In genomic region chr8:120724816-120725575, GRCm38 (mm10) we compare ENCODE assay signal across 12 mouse cellular contexts. TPM values are rescaled to one million over a fixed set of nuclear protein-coding genes. Genes with fewer than 3 reads are reported as not detected.
DNase-seq lines count a peak whose midpoint lies in the region; ATAC-seq and TF ChIP-seq lines count a peak whose summit lies in the region.
"Had no signal": no experiment of that assay in that cellular context is flagged by ENCODE, and none has a peak within 500 bp of the region (broad histone marks: within the 10 kb centered on the region; RNA-seq: fewer than 3 reads in every experiment).

No protein-coding gene starts in this region.

- H3K27ac ChIP-seq in embryonic facial prominence, embryonic 12.5 days: no peak overlapping the region
- no peak overlapping the region for H3K27ac ChIP-seq in embryonic facial prominence, embryonic 10.5 days (replicated peaks)
- H3K27ac ChIP-seq in thymus, adult 2 months (ENCODE audit: control insufficient read depth, insufficient read depth, low read length): peak overlapping the region; percentile 0; the same call in 1 of the 2 replicates
- H3K27ac ChIP-seq in hindbrain, embryonic 12.5 days: no peak overlapping the region
- H3K27ac ChIP-seq in hindbrain, embryonic 16.5 days (ENCODE audit: low read depth, low read length): no peak overlapping the region
- H3K27ac ChIP-seq in hindbrain, embryonic 10.5 days: no peak overlapping the region
- H3K27ac ChIP-seq: heart, embryonic 10.5 days; midbrain, embryonic 12.5 days had no signal

- WGBS in embryonic facial prominence, embryonic 12.5 days: 62% methylated on average over 17 of the region's 17 CpGs
- WGBS in embryonic facial prominence, embryonic 10.5 days: 76% methylated on average over 17 of the region's 17 CpGs
- 30% methylated on average over 17 of the region's 17 CpGs for WGBS in thymus, adult 2 months
- WGBS in hindbrain, embryonic 12.5 days: 79% methylated on average over 17 of the region's 17 CpGs
- 82% methylated on average over 17 of the region's 17 CpGs for WGBS in hindbrain, embryonic 16.5 days
- 79% methylated on average over 17 of the region's 17 CpGs for WGBS in hindbrain, embryonic 10.5 days

- no peak for DNase-seq in embryonic facial prominence, embryonic 10.5 days (ENCODE audit: low spot score)
- DNase-seq in thymus, adult 2 months: peak; percentile 47
- no peak for DNase-seq in hindbrain, embryonic 10.5 days (ENCODE audit: low spot score)
- DNase-seq: forebrain, postnatal 0 days had no signal

- H3K36me3 ChIP-seq in embryonic facial prominence, embryonic 12.5 days: no peaks in the 10 kb centered on the region
- no peaks in the 10 kb centered on the region for H3K36me3 ChIP-seq in embryonic facial prominence, embryonic 10.5 days (replicated peaks)
- H3K36me3 ChIP-seq in thymus, adult 2 months (ENCODE audit: control insufficient read depth, insufficient read depth, low read length): no peaks in the 10 kb centered on the region
- no peaks in the 10 kb centered on the region for H3K36me3 ChIP-seq in hindbrain, embryonic 12.5 days
- no peaks in the 10 kb centered on the region for H3K36me3 ChIP-seq in hindbrain, embryonic 16.5 days (ENCODE audit: control insufficient read depth, insufficient read depth, low read length)
- no peaks in the 10 kb centered on the region for H3K36me3 ChIP-seq in hindbrain, embryonic 10.5 days
- H3K36me3 ChIP-seq: heart, embryonic 10.5 days; midbrain, embryonic 12.5 days had no signal

- no peaks in the 10 kb centered on the region for H3K9me3 ChIP-seq in embryonic facial prominence, embryonic 12.5 days
- H3K9me3 ChIP-seq in embryonic facial prominence, embryonic 10.5 days: 0 out of 2 replicates have a peak, but pooled peaks cover 2% of the 10 kb centered on the region
- H3K9me3 ChIP-seq in hindbrain, embryonic 12.5 days (replicated peaks): no peaks in the 10 kb centered on the region
- no peaks in the 10 kb centered on the region for H3K9me3 ChIP-seq in hindbrain, embryonic 16.5 days (ENCODE audit: control insufficient read depth, low read length)
- peaks cover 7% of the 10 kb centered on the region; the same call in 1 of the 2 replicates for H3K9me3 ChIP-seq in hindbrain, embryonic 10.5 days
- H3K9me3 ChIP-seq: midbrain, embryonic 12.5 days had no signal

- H3K4me3 ChIP-seq in embryonic facial prominence, embryonic 12.5 days: no peak overlapping the region
- no peak overlapping the region for H3K4me3 ChIP-seq in embryonic facial prominence, embryonic 10.5 days
- no peak overlapping the region for H3K4me3 ChIP-seq in thymus, adult 2 months (ENCODE audit: control insufficient read depth, insufficient read depth, low read length)
- H3K4me3 ChIP-seq in hindbrain, embryonic 12.5 days: no peak overlapping the region
- no peak overlapping the region for H3K4me3 ChIP-seq in hindbrain, embryonic 16.5 days (ENCODE audit: low read length)
- H3K4me3 ChIP-seq in hindbrain, embryonic 10.5 days: no peak overlapping the region
- H3K4me3 ChIP-seq: heart, embryonic 10.5 days; midbrain, embryonic 12.5 days had no signal

- no peak for TF ChIP-seq POLR2A in thymus, adult 2 months (IDR thresholded peaks at IDR 0.05; ENCODE audit: control insufficient read depth, extremely low read depth, insufficient read depth, low read length, poor library complexity)

- TF ChIP-seq CTCF in thymus, adult 2 months (IDR thresholded peaks at IDR 0.05; ENCODE audit: borderline replicate concordance, control insufficient read depth, extremely low read depth, insufficient read depth, low read length, poor library complexity): no peak

- 0 out of 2 replicates have a peak, but pooled peaks cover 6% of the 10 kb centered on the region for H3K27me3 ChIP-seq in embryonic facial prominence, embryonic 12.5 days
- peaks cover 6% of the 10 kb centered on the region; the same call in 1 of the 2 replicates for H3K27me3 ChIP-seq in embryonic facial prominence, embryonic 10.5 days (replicated peaks; ENCODE audit: low read depth, poor library complexity, severe bottlenecking)
- no peaks in the 10 kb centered on the region for H3K27me3 ChIP-seq in thymus, adult 2 months (ENCODE audit: control insufficient read depth, insufficient read depth, low read length)
- no peaks in the 10 kb centered on the region for H3K27me3 ChIP-seq in hindbrain, embryonic 12.5 days
- H3K27me3 ChIP-seq in hindbrain, embryonic 16.5 days (replicated peaks; ENCODE audit: control insufficient read depth, insufficient read depth, low read length): no peaks in the 10 kb centered on the region
- H3K27me3 ChIP-seq in hindbrain, embryonic 10.5 days (ENCODE audit: insufficient read depth, poor library complexity, severe bottlenecking): peaks cover 6% of the 10 kb centered on the region
- H3K27me3 ChIP-seq: midbrain, embryonic 12.5 days had no signal

- no peak overlapping the region for H3K9ac ChIP-seq in embryonic facial prominence, embryonic 12.5 days
- no peak overlapping the region for H3K9ac ChIP-seq in hindbrain, embryonic 12.5 days
- no peak overlapping the region for H3K9ac ChIP-seq in hindbrain, embryonic 16.5 days (ENCODE audit: low read depth, low read length)
- H3K9ac ChIP-seq: forebrain, postnatal 0 days; midbrain, embryonic 12.5 days had no signal

- 0 out of 2 replicates have a peak, but pooled peaks have one; percentile 47 for ATAC-seq in embryonic facial prominence, embryonic 12.5 days (ENCODE audit: insufficient number of reproducible peaks, insufficient read depth, low FRiP score, low TSS enrichment)
- 0 out of 2 replicates have a peak, but pooled peaks have one; percentile 25 for ATAC-seq in common myeloid progenitor, adult 5-6 weeks (replicated peaks; ENCODE audit: low read depth, poor library complexity, severe bottlenecking)
- ATAC-seq in megakaryocyte, adult 5-6 weeks (ENCODE audit: poor library complexity, severe bottlenecking): peak; percentile 33; the same call in 1 of the 2 replicates
- ATAC-seq in hindbrain, embryonic 12.5 days (ENCODE audit: low FRiP score): no peak
- ATAC-seq in hindbrain, embryonic 16.5 days: no peak
- ATAC-seq: forebrain, postnatal 0 days had no signal

- H3K4me1 ChIP-seq in embryonic facial prominence, embryonic 12.5 days: no peaks in the 10 kb centered on the region
- H3K4me1 ChIP-seq in embryonic facial prominence, embryonic 10.5 days: peaks cover 12% of the 10 kb centered on the region
- H3K4me1 ChIP-seq in thymus, adult 2 months (replicated peaks; ENCODE audit: control insufficient read depth, insufficient read depth, low read length): peaks cover 36% of the 10 kb centered on the region
- H3K4me1 ChIP-seq in hindbrain, embryonic 12.5 days: no peaks in the 10 kb centered on the region
- H3K4me1 ChIP-seq in hindbrain, embryonic 16.5 days (ENCODE audit: control insufficient read depth, insufficient read depth, low read depth, low read length): no peaks in the 10 kb centered on the region
- H3K4me1 ChIP-seq in hindbrain, embryonic 10.5 days (replicated peaks): 0 out of 2 replicates have a peak, but pooled peaks cover 4% of the 10 kb centered on the region
- H3K4me1 ChIP-seq: heart, embryonic 10.5 days; midbrain, embryonic 12.5 days had no signal

- H3K4me2 ChIP-seq in embryonic facial prominence, embryonic 12.5 days (replicated peaks): no peak overlapping the region
- H3K4me2 ChIP-seq in hindbrain, embryonic 12.5 days (replicated peaks): no peak overlapping the region
- no peak overlapping the region for H3K4me2 ChIP-seq in hindbrain, embryonic 16.5 days (ENCODE audit: low read length)
- H3K4me2 ChIP-seq: midbrain, embryonic 12.5 days had no signal

RNA-seq across cellular contexts. Expression of gene Irf8, which starts 11.2 kb away (rescaled TPM):
- 4.4 and 4.7 TPM in 2 replicates for polyA plus RNA-seq in embryonic facial prominence, embryonic 12.5 days (2016; fragmentation: Nextera tagmentation; extraction: Ambion mirVana)
- 4.6 and 5.8 TPM in 2 replicates for polyA plus RNA-seq in embryonic facial prominence, embryonic 10.5 days (2016; fragmentation: Nextera tagmentation; extraction: Ambion mirVana)
- total RNA-seq in common myeloid progenitor, adult 5-6 weeks (2017): 97.9 and 117 TPM in 2 replicates
- 167 and 175 TPM in 2 replicates for total RNA-seq in megakaryocyte, adult 5-6 weeks (2015)
- total RNA-seq in megakaryocyte, adult 5-6 weeks (2017): 282 and 289 TPM in 2 replicates
- 105 and 109 TPM in 2 replicates for polyA plus RNA-seq in thymus, adult 2 months (2012; rRNA removed)
- polyA plus RNA-seq in hindbrain, embryonic 12.5 days (2016; fragmentation: Nextera tagmentation; extraction: Ambion mirVana): 3.7 and 4.6 TPM in 2 replicates
- 4.2 and 4.8 TPM in 2 replicates for polyA plus RNA-seq in hindbrain, embryonic 16.5 days (2015; fragmentation: Nextera tagmentation; extraction: Ambion mirVana)
- 5.4 and 6.3 TPM in 2 replicates for polyA plus RNA-seq in hindbrain, embryonic 10.5 days (2016; fragmentation: Nextera tagmentation; extraction: Ambion mirVana)

RNA-seq across cellular contexts. Expression of gene Emc8, which starts 56.6 kb away (rescaled TPM):
- polyA plus RNA-seq in embryonic facial prominence, embryonic 12.5 days (2016; fragmentation: Nextera tagmentation; extraction: Ambion mirVana): 257 and 260 TPM in 2 replicates
- polyA plus RNA-seq in embryonic facial prominence, embryonic 10.5 days (2016; fragmentation: Nextera tagmentation; extraction: Ambion mirVana): 388 and 400 TPM in 2 replicates
- total RNA-seq in common myeloid progenitor, adult 5-6 weeks (2017): 44.9 and 59.9 TPM in 2 replicates
- 46.7 and 48.7 TPM in 2 replicates for total RNA-seq in megakaryocyte, adult 5-6 weeks (2015)
- total RNA-seq in megakaryocyte, adult 5-6 weeks (2017): 41.6 and 51.3 TPM in 2 replicates
- 174 and 175 TPM in 2 replicates for polyA plus RNA-seq in thymus, adult 2 months (2012; rRNA removed)
- 181 and 194 TPM in 2 replicates for polyA plus RNA-seq in hindbrain, embryonic 12.5 days (2016; fragmentation: Nextera tagmentation; extraction: Ambion mirVana)
- polyA plus RNA-seq in hindbrain, embryonic 16.5 days (2015; fragmentation: Nextera tagmentation; extraction: Ambion mirVana): 118 and 124 TPM in 2 replicates
- polyA plus RNA-seq in hindbrain, embryonic 10.5 days (2016; fragmentation: Nextera tagmentation; extraction: Ambion mirVana): 312 and 362 TPM in 2 replicates

RNA-seq across cellular contexts. Expression of gene Cox4i1, which starts 57.0 kb away (rescaled TPM):
- polyA plus RNA-seq in embryonic facial prominence, embryonic 12.5 days (2016; fragmentation: Nextera tagmentation; extraction: Ambion mirVana): 901 and 909 TPM in 2 replicates
- polyA plus RNA-seq in embryonic facial prominence, embryonic 10.5 days (2016; fragmentation: Nextera tagmentation; extraction: Ambion mirVana): 874 and 883 TPM in 2 replicates
- total RNA-seq in common myeloid progenitor, adult 5-6 weeks (2017): 392 and 496 TPM in 2 replicates
- total RNA-seq in megakaryocyte, adult 5-6 weeks (2015): 776 and 796 TPM in 2 replicates
- total RNA-seq in megakaryocyte, adult 5-6 weeks (2017): 479 and 480 TPM in 2 replicates
- polyA plus RNA-seq in thymus, adult 2 months (2012; rRNA removed): 842 and 1,074 TPM in 2 replicates
- 876 and 921 TPM in 2 replicates for polyA plus RNA-seq in hindbrain, embryonic 12.5 days (2016; fragmentation: Nextera tagmentation; extraction: Ambion mirVana)
- polyA plus RNA-seq in hindbrain, embryonic 16.5 days (2015; fragmentation: Nextera tagmentation; extraction: Ambion mirVana): 1,225 and 1,379 TPM in 2 replicates
- 921 and 1,059 TPM in 2 replicates for polyA plus RNA-seq in hindbrain, embryonic 10.5 days (2016; fragmentation: Nextera tagmentation; extraction: Ambion mirVana)

RNA-seq across cellular contexts. Expression of gene Gm27021, which starts 57.1 kb away (rescaled TPM):
- 3.2 and 8.2 TPM in 2 replicates for polyA plus RNA-seq in embryonic facial prominence, embryonic 12.5 days (2016; fragmentation: Nextera tagmentation; extraction: Ambion mirVana)
- polyA plus RNA-seq in embryonic facial prominence, embryonic 10.5 days (2016; fragmentation: Nextera tagmentation; extraction: Ambion mirVana): 3.7 and 4.2 TPM in 2 replicates
- not detected in 2 replicates for total RNA-seq in common myeloid progenitor, adult 5-6 weeks (2017)
- not detected in 2 replicates for total RNA-seq in megakaryocyte, adult 5-6 weeks (2015)
- 0.29 TPM in 1 of 2 replicates, not detected in the other for total RNA-seq in megakaryocyte, adult 5-6 weeks (2017)
- 1.6 and 4.0 TPM in 2 replicates for polyA plus RNA-seq in thymus, adult 2 months (2012; rRNA removed)
- 4.9 and 5.5 TPM in 2 replicates for polyA plus RNA-seq in hindbrain, embryonic 12.5 days (2016; fragmentation: Nextera tagmentation; extraction: Ambion mirVana)
- 6.5 and 7.9 TPM in 2 replicates for polyA plus RNA-seq in hindbrain, embryonic 16.5 days (2015; fragmentation: Nextera tagmentation; extraction: Ambion mirVana)
- polyA plus RNA-seq in hindbrain, embryonic 10.5 days (2016; fragmentation: Nextera tagmentation; extraction: Ambion mirVana): 3.2 and 4.0 TPM in 2 replicates
- total RNA-seq: liver, adult 2 months had no signal
- polyA plus RNA-seq: liver, adult 2 months had no signal

Comparison
In these comparisons a context has a peak if more than half of its experiments do, and no peak if none do; other contexts are left out.
1. ATAC-seq: peak in embryonic facial prominence, embryonic 12.5 days (single experiment), common myeloid progenitor, adult 5-6 weeks (single experiment) and megakaryocyte, adult 5-6 weeks (single experiment); none in hindbrain, embryonic 12.5 days (single experiment) and hindbrain, embryonic 16.5 days (single experiment).
2. RNA of gene Irf8, which starts 11.2 kb away (polyA plus RNA-seq): 105 to 109 TPM in thymus, adult 2 months; 5.4 to 6.3 TPM in hindbrain, embryonic 10.5 days, 4.2 to 4.8 TPM in hindbrain, embryonic 16.5 days, 4.4 to 4.7 TPM in embryonic facial prominence, embryonic 12.5 days, 4.6 to 5.8 TPM in embryonic facial prominence, embryonic 10.5 days and 3.7 to 4.6 TPM in hindbrain, embryonic 12.5 days; every median in the first group is over 10 times any median in the second.